Mouse (Mus musculus) cerebellum, adult 9-11 months (tissue): ENCODE data around the gene Dpy30.

Experiments
- DNase-seq: peaks from one replicate; pipeline ENCODE4 v3.0.0; 2022

Gene Dpy30

DNA sequence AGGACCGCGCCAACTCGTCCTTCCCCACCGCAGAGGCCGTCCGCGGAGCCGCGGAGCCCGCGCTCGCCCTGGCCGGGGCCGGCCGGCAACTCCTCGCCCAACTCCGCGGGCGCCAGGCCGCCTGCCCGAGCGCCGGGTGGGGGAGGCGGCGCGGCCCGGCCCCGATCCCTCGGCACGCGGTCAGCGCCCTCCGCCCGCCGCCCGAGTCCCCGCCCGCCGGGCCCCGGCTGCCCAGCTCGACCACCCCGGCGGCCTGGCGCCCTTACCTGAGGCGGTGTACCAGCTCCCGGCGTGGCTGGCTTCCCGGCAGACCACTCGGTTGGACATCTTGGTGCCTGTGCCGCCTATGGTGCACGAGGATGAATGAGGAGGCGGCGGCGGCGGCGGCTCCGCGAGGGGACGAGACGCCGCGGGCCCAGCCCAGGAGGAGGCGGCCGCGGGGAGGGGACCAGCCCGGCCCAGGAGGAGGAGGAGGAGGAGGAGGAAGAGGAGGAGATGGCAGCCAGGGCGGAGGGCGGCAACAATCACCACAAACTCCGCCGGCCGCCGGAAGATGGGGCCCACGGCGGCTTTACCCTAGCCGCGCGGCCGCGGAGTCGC lies 29.2 kb downstream of the Dpy30 start:
- peak; percentile 78 for DNase-seq

DNA sequence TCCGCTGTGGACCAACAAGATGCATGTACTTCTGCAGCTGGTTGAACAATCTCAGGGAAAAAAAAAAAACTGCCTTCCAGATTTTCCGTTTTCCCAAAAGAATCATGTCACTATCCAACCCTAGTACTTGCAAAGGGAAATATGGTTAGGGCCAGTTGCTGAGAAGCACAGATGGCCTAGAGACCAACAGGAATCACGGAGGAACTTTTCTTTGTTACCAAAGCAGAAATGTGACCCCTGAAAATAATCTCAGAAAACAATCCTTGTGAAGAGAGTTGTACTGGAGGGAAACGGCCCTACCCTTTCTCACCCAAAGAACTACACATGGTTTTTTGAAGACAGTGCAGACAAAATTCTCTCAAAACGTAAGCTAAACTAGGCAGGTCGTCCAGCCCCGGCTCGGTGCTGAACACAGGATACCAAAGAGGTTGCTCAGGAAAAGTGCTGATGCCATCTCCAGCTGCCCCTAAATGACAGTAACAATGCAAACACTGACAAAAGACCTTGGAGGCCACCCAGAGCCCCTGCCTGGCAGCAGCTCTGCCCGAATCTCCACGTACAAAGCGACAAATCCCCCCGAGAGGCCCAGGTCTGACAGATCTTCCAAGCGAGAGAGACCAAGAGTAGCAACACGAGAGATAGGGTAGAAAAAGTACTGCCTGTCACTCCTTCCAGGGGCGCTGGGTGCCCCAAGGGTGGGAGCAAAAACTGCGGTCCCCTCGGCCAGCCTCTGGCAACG lies 29.9 kb downstream of the Dpy30 start:
- peak; percentile 61 for DNase-seq

DNA sequence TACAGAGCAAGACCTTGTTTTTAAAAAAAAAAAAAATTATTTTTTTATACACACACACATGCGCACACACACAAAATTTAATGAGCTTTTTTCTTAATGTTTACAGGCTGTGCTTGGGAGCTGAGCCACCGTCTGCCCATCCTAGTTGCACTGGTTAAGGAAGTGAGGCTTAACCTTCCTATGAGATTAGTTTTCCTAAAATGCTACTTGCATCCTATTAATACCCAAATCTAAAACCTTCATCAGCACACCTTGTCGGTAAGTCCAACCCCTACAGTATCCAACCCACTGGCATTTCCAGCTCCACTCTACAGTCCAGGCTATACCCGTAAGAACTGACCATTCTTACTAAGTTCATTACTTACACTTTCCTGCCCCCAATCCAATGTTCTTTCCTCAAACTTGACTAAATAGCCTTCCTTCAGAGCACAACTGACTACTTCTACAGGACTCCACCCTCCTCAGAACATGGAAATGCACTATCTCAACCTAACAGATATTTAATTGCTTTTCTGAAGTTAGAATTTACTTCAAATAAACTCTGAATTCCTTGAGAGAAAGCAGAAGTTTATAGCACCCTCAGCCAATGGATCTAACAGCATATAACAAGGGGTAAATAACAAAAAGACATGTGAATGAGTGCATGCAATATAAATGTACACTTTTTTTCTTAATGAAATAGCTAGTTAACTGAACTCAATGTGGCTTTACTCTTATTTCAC lies 31.9 kb downstream of the Dpy30 start:
- DNase-seq, result no peak

DNA sequence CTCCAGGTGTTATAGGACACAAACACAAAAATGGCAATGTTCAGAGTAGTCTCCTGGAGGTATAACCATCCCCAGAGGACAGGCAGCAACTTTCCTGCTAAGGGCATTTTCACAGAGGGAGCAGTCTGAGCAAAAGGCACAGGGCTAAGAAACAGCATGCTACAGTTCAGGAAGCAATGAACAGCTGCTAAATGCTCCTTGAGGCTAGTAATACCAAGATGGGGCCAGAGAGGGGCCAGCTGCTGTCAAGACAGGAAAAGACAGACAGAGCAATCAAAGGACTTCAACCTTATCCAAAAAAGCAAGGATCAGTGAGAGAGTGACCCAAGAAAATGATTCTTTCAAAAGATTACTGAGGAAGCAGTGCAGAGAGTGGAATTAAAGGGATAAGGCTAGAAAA lies 32.9 kb downstream of the Dpy30 start:
- DNase-seq, result no peak

DNA sequence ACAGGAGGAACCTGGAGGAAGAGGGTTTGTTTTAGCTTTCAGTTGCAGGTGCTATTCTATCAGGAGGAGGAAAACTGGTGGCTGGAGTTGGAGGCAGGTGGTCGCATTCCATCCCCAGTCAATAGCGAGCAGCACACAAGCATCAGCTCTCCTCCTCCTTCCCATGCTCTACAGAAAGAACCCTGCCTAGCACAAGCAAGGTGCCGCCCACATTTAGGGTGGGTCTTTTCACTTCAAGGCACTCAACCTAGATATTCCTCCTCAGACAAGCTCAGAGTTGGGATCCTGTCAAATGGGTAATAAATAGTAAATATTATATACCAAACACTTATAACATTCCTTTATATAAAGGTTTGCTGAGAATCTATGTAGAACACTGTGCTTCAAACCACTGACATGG lies 33.5 kb downstream of the Dpy30 start:
- no peak for DNase-seq

DNA sequence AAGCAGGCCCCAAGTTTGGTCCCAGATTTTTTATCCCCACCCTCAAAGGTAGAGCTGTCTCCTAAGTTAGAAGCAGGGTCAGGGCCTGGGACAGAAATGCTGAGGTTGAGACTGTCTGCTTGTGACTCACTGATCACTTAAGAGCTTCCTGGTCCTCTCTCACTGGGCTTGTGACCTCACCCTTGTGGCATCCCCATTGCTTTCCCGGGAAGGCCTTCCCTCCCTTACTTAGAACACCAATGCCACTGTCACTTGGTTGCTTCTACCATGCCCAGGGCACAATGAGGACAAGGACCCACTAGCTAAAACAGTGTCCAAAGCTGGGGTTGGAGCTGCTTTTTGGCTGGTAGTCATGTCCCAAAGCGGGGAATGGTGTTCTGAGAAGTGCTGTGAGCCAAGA lies 35.1 kb downstream of the Dpy30 start:
- DNase-seq, result no peak

DNA sequence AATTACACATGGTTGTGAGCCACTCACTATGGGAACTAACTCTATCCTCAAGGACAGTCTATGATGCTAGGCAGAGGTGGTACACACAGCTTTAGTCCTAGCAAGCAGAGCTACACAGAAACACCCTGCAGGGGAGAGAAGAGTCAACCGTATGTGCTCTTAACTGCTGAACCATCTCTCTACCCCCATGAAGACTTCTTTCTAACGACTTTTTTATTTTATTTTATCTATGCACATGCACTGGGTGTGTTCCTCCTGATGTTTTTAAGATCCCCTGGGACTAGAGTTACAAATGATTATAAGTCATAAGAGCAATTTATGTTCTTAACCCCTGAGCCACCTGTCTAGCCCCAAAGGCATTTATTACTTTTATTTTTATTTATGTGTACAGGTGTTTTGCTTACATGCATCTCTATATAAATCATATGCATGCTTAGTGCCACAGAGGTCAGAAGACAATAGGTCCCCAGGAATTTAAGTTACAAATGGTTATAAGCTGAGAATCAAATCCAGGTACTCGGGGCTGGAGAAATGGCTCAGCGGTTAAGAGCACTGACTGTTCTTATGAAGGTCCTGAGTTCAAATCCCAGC lies 37.5 kb downstream of the Dpy30 start:
- DNase-seq, result no peak

DNA sequence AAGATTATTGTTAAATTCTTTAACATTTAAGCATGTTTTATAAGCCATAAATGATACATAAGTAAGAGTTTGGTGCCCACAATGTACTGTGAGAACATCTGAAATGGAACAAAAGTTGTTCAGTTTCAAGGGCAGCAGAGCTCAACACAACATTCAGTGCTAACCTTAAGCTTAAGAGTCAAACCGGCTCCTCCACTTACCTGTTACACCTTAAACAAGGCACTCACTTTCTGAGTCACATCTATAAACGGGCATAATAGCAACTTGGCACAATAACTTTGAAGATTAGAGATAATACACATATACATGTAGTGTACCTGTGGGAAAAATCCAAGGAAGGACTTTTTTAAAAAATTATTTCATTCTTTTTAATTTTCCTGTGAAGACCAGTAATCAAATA lies 38.0 kb downstream of the Dpy30 start:
- no peak for DNase-seq

DNA sequence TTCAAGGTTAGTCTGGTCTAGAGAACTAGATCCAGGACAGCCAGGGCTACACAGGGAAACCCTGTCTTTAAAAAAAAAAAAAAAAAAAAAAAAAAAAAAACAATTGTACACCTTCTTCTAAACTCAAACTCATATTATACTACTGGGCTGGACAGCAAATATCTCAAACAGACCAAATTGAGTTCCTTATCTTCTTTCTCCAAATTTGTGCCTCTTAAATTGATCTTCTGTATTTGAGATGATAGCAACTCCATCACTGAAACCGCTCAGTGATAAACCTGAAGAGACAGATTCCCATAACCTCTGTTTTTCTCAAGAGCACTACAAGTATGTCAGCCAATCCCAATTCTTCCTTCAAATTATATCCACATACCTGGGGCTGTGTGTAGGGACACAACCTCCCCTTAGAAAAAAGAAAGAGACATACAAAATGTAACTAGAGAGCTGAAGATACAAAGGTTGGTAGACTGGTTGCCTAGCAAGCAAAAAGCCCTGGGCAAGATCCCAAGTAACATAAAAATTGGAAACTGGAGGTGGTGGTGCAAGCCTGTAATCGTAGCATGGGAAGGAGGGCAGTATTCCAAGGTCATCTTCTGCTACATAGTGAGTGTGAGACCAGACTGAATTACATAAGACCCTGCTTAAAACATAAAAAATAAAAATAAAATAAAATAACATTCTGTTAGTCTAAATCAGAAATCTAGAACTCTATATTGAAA lies 39.2 kb downstream of the Dpy30 start:
- DNase-seq, result no peak

DNA sequence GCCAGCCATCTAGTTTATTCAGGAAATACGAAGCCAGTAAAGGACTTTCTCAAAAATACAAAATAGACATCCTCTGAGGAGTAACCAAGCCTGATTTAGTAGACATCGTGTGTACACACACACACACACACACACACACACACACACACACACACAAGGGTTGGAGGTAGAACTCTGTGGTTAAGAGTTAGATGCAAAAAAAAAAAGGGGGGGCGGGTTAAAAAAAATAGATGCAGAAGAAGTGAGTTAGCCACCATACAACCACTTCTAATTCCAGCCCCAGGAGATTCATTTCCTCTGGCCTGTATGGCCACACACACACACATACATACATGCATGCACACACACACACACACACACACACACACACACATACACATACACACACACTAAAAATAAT lies 41.7 kb downstream of the Dpy30 start:
- DNase-seq, result no peak

DNA sequence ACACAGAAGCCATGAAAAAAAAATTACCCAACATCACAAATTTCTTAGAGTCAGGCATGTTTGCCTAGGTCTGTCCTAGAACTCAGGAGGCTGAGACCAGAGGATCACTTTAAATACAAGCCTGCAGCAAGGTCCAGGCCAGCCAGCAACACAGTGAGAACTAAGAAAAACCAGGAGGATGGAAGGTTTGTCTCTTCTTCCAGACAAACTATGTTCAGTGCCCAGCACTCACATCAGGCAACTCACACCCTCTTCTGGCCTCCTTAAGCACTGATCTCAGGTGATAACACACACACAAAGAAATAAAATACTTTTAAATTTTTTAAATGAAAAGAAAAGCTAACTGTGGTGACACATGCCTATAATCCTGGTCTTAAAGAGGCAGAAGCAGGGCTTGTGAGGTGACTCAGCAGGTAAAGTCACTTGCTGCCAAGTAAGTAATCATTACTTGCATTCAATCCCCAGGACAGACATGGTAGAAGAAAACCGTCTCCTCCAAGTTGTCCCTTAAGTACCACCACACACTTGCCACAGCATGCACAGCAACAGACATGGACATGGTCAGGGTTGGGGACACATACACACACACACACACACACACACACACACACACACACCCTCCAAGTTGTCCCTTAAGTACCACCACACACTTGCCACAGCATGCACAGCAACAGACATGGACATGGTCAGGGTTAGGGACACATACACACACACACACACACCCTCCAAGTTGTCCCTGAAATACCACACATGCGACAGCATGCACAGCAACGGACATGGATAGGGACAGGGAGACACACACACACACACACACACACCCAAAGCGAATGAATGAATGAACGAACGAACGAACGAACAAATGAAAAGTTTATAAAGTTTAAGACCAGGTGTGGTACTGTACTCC lies 44.5 kb downstream of the Dpy30 start:
- DNase-seq, result no peak

DNA sequence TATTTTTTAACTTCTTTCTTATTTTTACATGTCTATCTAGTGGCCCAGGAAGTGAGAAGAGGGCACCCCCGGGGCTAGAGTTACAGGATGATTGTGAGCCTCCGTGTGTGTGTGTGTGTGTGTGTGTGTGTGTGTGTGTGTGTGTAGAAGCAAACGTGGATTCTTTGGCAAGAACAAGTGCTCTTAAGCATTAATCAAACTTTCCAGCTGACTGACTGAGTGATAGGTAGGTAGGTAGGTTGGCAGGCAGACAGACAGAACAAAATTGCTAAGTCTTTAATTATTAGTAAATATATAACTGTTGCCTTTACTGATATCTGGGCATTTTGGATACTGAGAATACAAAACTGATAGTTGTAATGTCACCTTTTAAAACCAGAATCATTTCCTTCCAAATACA lies 49.3 kb downstream of the Dpy30 start:
- no peak for DNase-seq

DNA sequence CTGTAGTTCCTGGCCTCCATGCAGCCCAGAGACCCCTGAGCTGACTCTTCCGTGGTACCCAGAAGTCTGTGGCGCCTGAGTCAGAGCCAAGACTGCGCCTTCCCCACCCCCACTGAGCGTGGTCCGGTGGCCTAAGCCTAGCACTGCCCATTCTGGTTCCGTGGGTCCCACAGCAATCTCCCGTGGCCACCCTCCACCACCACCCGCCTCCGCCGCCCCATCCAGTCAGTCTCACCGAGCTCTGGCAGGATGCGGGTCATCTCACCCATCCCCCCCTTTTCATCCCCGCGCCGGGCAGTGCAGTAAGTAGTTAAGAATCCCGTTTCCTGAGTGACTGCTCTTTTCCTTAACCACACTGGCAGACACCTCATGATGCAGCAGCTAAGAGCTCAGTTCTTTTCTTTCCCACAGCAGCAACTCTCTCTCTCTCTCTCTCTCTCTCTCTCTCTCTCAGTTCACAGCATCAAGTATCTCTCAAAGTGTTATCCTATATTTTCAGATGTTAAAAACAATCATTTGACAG lies 51.0 kb downstream of the Dpy30 start:
- no peak for DNase-seq

DNA sequence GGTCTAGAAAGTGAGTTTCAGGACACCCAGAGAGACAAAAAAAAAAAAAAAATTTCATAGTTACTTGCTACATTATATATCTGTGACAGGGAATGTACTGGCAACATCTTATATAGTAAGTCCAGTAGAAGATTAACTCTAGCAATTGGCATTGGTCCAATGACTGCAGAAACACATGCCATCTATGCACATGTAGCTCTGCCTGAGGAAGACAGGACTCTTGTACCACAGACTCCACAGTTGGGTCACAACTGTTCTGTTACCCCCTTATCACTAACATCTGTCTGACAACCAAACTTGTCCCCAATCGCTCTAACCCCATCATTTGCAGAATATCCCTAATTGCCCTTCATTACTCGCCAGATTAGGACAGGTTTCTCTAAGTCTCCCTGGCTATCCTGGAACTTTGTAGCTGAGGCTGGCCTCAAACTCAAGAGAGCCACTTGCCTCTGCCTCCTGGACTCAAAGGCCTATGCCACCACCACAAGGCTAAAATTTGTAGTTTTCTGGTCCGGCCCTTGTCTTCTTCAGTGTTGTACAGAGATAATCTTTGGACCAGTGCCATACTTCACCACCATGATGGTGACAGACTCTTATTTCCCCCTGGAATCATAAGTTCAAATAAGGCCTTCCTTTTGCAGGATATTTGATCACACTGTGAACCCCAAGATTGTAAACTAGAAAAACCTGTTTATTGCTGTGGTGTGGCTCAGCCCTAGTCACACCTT lies 52.0 kb downstream of the Dpy30 start:
- no peak for DNase-seq

DNA sequence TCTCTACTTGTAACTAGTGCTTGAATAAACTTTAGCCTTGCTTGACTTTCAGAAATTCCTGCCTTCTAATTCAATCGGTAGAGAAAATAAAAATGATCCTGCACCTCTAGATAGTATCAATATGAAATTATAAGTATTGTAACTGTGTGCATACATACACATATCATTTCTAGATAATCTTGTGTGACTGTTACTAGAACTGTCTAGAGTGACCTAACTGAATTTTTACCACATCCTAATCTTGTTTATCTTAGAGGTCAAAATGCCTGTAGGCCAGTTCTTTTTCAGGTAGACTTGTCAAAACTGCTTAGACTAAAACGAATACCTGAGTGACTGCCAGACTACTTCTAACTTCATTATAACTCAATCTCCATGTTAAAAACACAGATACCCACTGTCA lies 53.5 kb downstream of the Dpy30 start:
- no peak for DNase-seq

DNA sequence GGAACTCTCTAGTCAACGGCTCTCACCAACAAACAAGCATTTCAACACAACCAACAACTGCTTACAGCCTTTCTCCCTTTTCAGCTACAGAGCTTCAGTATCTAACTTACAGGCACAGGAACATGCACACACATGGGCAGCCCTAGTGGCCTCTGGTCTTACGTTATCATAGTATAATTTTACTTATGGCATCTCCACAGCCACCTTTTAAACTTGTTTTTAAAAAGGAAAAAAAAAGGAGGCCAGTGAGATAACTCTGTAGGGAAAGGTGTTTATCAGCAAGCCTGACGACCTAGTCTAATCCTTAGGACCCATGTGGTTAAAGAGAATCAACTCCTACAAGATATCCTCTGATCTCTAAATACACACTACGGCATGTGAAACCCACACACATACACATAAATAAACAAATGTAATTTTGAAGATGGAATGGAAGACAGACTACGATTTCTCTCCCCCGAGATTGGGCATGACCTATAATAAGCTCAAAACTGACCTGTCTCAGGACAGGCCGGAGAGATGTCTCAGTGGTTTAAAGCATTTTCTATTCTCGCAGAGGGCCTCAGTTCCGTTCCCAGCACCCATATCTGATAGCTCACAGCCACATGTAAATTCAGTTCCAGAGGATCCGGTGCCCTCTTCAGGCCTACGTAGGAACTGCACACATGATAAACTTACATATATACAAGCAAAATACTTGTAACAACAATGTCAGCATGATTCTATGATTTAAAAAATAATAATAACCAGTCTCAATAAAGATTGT lies 56.1 kb downstream of the Dpy30 start:
- no peak for DNase-seq

DNA sequence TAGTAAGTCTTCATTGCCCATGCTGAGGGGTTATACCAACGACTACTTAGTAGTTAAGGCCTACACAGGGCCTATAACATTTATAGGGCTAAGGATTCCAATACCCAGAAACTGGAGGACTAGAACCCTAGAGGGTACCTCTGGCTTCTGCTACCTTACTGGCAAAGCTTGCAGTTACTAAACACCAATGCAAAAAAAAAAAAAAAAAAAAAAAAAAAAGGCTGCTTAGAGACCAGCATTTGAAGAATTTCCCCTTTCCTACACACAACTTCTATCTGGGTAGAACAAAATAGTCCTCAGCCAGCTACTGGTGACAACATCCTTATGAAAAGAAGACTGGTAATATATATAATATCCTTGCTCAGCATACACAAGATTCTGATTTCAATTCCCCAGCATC lies 58.1 kb downstream of the Dpy30 start:
- no peak for DNase-seq

DNA sequence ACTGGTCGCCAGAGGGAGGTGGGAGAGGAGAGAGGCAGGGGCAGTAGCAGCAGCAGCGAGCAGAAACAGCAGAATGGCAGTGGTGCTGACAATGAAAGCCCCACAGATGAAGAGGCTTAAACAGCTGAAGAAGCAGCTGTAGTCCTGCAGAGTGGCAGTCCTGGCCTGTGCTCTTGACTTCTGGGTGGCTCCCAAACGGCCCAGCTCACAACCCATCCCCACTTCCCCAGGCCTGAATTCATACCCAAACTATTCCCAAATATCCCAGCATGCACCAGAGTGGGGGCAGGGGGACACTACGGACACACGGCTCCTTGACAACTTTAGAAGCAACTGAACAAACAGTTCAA lies 58.6 kb downstream of the Dpy30 start:
- DNase-seq, result no peak

DNA sequence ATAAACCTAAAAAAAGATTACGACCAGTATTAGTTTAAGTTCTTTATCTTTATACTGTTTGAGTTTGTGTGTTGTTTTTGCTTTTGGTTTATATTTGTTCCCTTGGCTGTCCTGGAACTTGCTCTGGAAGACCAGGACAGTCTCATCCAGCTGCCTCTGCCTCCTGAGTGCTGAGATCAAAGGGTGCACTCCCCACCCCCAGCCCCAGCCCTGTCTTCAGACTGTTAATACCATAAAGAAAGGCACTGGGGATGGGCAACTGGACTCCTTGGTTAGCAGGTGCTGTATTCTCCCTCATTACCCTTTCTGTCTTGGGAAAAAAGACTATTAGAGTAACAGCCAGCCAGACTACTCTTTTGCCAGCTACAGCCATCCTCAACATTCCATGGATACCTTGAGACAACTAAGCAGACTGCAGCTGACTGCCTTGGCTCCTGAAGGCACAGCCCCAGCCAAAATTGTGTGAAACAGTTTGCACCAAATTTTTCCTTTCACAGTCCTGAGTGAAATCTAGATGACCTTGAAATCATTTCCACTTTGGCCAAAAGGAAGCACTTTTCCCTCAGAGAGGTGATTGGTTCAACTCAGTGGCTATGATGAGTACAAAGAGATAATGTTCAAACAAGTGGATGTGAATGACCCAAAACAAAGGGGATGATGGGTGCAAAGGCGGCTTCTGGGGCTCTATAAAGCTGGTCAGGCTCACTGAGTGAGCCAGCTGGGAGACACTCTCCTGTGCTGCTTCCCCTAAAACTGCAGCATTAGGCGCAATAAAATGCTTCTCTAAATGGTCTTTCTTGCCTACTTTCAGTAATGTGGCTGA lies 59.2 kb downstream of the Dpy30 start:
- no peak for DNase-seq

DNA sequence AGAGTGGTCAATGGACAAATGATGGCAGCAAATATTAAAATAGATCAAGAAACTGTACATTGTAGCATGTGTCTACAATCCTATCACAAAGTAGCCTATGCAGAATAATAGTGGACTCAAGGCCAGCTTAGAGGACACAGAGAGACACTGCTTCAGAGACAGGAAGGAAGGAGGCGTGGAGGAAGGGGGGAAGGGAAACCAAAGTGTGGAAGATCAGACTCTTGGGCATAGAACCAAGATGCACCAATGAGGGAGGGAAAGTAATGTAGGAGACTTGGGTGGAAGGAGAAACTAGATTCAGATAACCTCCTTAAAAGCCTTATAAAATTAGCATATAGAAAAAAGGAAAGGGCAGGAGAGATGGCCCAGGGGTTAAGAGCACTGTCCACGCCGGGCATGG lies 61.3 kb downstream of the Dpy30 start:
- no peak for DNase-seq
